Mouse (Mus musculus) heart, embryonic 11.5 days (tissue): ENCODE results near the gene Ugt1a9. TPM values are rescaled to one million over a fixed set of nuclear protein-coding genes. Genes with fewer than 3 reads are reported as not detected.
"Not testable (repeated sequence)": the region's sequence is repeated elsewhere in the genome, so short reads cannot be mapped to it uniquely, and the experiment has no call there.

Experiments
- ATAC-seq: fragments of 200-750 bp; cut with Nextera tagmentation; replicated peaks from 2 replicates; pipeline ENCODE4 v1.8.0; 2017; ENCODE audit warnings: moderate library complexity; ENCODE audit not compliant: insufficient number of reproducible peaks, low FRiP score, low TSS enrichment
- H3K27ac ChIP-seq: fragments of 300-500 bp; sonication (generic); 2 replicates; pipeline ENCODE4 v1.5.1; 2014; ENCODE audit warnings: mild to moderate bottlenecking, low read depth, low read length
- H3K27me3 ChIP-seq: fragments of 300-500 bp; sonication (generic); 2 replicates; pipeline ENCODE4 v1.6.1; 2014; ENCODE audit warnings: mild to moderate bottlenecking, low read length, mixed read lengths; ENCODE audit not compliant: control insufficient read depth, insufficient read depth
- H3K36me3 ChIP-seq: fragments of 300-500 bp; sonication (generic); 2 replicates; pipeline ENCODE4 v1.6.1; 2014; ENCODE audit warnings: mild to moderate bottlenecking, low read length, moderate library complexity, mixed read lengths; ENCODE audit not compliant: control insufficient read depth, insufficient read depth
- H3K4me1 ChIP-seq: fragments of 300-500 bp; sonication (generic); 2 replicates; pipeline ENCODE4 v1.6.1; 2014; ENCODE audit warnings: low read length; ENCODE audit not compliant: control insufficient read depth, insufficient read depth
- H3K4me2 ChIP-seq: fragments of 300-500 bp; sonication (generic); 2 replicates; pipeline ENCODE4 v1.6.1; 2014; ENCODE audit warnings: mild to moderate bottlenecking, moderate library complexity
- H3K4me3 ChIP-seq: fragments of 300-500 bp; sonication (generic); 2 replicates; pipeline ENCODE4 v1.5.1; 2014; ENCODE audit warnings: low read depth, low read length
- H3K9ac ChIP-seq: fragments of 300-500 bp; sonication (generic); 2 replicates; pipeline ENCODE4 v1.6.1; 2014; ENCODE audit warnings: mild to moderate bottlenecking, low read depth, low read length, moderate library complexity
- H3K9me3 ChIP-seq: fragments of 300-500 bp; sonication (generic); replicated peaks from 2 replicates; pipeline ENCODE4 v1.6.1; 2016; ENCODE audit warnings: low read length; ENCODE audit not compliant: control insufficient read depth
- WGBS: fragments of 180-500 bp; shearing (Covaris S2); extraction: QIAGEN DNeasy Blood & Tissue Kit; methylation state at CpG from one replicate; pipeline ENCODE4 v1.1.7; 2014; ENCODE audit not compliant: insufficient replicate concordance; 5-methylcytosine and 5-hydroxymethylcytosine counted together
- polyA plus RNA-seq: library from polyadenylated mRNA; unstranded; fragments of >200 nt; fragmentation: Nextera tagmentation; extraction: Ambion mirVana; gene quantifications from 2 replicates; pipeline ENCODE4 v1.2.1, GENCODE M21; 2014

Ugt1a9 gene
- polyA plus RNA-seq, 1 experiment from 2014 or later: not detected

DNA sequence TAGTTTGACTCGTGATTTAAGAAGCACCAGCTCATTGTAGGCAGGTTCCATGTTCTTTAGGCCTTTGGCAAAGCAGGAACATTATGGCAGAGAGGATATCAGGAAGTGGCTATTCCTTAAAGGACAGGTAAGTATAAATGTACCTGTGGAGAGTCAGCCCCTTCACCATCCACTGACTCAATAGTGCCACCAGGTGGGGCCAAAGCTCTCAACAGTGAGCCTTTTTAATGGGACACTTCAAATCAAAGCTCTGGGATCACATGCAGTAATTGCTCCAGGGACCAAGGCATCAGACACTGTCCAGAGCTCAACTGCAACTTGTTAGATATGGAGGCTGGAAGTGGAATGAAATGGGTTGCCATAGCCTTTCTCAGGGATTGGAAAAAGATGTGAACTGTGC is 50.9 kb downstream of the Ugt1a9 start:
- H3K4me2 ChIP-seq, ATAC-seq: not testable (repeated sequence)
- no CpG with 5 or more reads among the region's 1 CpGs for WGBS

DNA sequence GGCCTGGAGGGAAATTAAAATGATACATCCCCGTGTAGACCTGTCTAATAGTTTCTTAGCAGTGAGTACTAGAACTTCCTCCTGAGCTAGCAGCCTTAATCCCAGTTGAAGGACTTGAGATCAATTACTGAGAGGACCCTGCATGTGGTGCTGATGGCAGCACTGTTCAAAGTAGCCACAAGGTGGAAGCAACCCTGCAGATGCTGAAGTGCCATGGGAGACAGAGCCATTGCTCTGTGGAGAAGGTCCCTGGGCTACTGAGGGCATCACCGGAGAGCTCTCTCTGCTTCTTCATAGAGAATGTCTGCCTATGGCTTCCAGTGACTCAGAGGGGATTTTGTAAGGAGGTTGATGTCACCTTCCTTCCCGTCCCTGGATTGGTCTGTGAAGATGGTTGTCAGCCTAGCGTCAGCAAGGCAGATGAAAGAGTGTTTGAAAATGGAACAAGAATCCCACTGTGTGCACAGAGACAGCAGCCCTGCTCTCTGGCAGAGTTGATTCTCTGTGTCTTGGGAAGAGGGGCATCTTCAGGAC is 55.3 kb downstream of the Ugt1a9 start:
- H3K27me3 ChIP-seq, H3K27ac ChIP-seq, H3K4me1 ChIP-seq, H3K9me3 ChIP-seq, H3K9ac ChIP-seq, H3K4me2 ChIP-seq, H3K36me3 ChIP-seq, ATAC-seq, H3K4me3 ChIP-seq: not testable (repeated sequence)
- 64% methylated on average over 4 of the region's 4 CpGs for WGBS

More for the DNA sequence above, 50.9 kb downstream of the Ugt1a9 start:
- H3K27ac ChIP-seq, H3K4me1 ChIP-seq, H3K9ac ChIP-seq, H3K36me3 ChIP-seq, H3K27me3 ChIP-seq, H3K4me3 ChIP-seq, H3K9me3 ChIP-seq: not testable (repeated sequence)

DNA sequence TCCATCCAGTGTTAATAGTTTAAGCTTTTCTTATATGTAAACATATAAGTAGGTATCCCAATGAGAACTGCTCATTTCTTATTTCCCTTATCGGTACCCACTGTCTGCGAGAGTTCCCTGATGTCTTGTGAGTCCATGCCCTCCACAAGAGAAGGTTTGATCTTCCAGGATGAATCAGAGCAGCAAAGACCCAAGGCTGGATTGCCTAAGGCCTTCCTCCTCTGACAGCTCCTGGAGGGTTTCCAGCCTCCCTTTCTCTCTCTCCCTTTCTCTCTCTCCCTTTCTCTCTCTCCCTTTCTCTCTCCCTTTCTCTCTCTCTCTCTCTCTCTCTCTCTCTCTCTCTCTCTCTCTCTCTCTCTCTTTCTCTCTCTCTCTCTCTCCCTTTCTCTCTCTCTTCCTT is 58.5 kb downstream of the Ugt1a9 start:
- H3K36me3 ChIP-seq, ATAC-seq, H3K27me3 ChIP-seq: not testable (repeated sequence)

DNA sequence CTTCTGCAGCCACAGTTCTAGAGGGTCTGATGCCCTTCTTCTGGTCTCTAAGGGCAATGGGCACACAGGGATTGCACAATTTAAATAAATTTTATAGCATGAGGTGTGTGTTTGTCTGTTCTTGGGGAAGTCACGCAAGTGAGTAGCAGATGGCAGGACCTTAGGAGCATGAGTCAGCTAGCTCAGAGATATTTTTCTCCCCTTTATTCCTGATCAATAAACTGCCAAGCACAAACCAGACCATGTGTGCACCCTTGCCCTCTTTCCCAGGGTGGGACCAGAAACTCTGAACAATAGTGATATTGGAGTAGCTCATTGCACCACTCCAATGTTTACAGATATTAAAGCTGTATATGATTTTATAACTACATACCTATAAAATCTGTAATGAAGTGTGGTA is 59.6 kb downstream of the Ugt1a9 start:
- H3K27ac ChIP-seq, H3K4me2 ChIP-seq, ATAC-seq, H3K9me3 ChIP-seq, H3K36me3 ChIP-seq, H3K4me3 ChIP-seq, H3K9ac ChIP-seq, H3K4me1 ChIP-seq, H3K27me3 ChIP-seq: not testable (repeated sequence)
- WGBS: 88% methylated on average over 1 of the region's 1 CpGs

More for the DNA sequence above, 58.5 kb downstream of the Ugt1a9 start:
- H3K4me3 ChIP-seq, H3K9ac ChIP-seq, H3K4me1 ChIP-seq, H3K9me3 ChIP-seq, H3K4me2 ChIP-seq, H3K27ac ChIP-seq: not testable (repeated sequence)
- 82% methylated on average over 2 of the region's 2 CpGs for WGBS

DNA sequence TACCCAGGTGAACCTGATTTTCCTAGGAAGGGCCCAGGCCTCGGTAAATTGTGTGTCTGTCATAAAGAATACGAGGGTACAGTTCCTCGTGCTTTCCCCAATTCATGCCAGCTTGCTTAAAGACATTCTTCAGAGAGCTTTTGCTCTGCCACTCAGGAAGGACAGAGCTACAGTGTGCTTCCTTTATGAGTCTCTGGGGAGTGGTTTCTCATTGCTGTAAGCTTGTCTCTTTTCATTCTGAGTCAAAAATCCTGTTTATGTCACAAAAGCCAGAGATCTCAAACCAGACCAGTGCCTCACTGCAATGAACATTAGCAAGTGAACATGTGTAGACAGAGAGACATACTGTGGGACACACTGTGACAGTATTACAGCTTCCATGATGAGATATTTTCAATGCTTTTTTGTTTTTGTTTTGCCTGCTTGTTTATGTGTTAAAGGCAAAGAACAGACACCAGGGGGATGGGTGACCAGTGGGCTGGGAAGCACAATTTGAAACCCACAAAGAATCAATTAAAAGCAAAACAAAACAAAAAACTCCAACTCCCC is 63.4 kb downstream of the Ugt1a9 start:
- ATAC-seq: no peak
- H3K4me3 ChIP-seq: no peak overlapping the region
- H3K9ac ChIP-seq: no peak overlapping the region
- H3K4me1 ChIP-seq: no peaks in the 10 kb centered on the region
- no peaks in the 10 kb centered on the region for H3K36me3 ChIP-seq
- WGBS: 64% methylated on average over 3 of the region's 3 CpGs
- H3K4me2 ChIP-seq: no peak overlapping the region
- H3K9me3 ChIP-seq: no peaks in the 10 kb centered on the region
- no peak overlapping the region for H3K27ac ChIP-seq
- H3K27me3 ChIP-seq: no peaks in the 10 kb centered on the region

DNA sequence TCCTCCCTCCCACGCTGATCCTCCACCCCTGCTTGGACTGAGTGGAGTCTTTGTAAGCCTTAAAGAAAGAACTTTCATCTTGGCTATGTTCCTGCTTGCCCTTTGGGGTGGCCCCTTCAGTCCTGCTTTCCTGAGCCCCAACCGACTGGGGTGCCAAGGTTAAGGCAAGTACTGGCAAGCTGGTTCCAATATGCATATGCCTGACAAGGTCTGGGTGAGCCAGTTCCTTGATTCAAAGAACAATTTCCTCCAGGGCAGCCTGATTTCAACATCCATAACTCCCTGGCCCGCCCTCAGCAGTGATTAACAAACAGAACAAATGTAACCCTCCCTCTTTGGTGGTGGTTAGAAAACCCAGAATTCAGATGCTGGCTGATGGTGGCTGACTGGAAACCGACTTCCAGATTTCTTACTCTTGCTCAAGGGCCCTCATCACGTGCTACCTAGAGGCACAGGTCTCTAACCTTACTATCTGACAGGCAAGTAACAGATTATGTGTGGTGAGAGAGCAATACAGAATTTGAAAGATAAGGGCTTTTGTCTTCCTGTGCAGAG is 63.9 kb downstream of the Ugt1a9 start, which contains the start of gene Ugt1a6a:
Gene Ugt1a6a (plus strand): TSS at position 353 of the 555 bp plus-strand sequence.
- H3K36me3 ChIP-seq, H3K4me1 ChIP-seq, H3K9ac ChIP-seq, ATAC-seq, H3K4me2 ChIP-seq, H3K27ac ChIP-seq, H3K27me3 ChIP-seq, H3K9me3 ChIP-seq, H3K4me3 ChIP-seq: not testable (repeated sequence)
- WGBS: 50% methylated on average over 4 of the region's 5 CpGs

DNA sequence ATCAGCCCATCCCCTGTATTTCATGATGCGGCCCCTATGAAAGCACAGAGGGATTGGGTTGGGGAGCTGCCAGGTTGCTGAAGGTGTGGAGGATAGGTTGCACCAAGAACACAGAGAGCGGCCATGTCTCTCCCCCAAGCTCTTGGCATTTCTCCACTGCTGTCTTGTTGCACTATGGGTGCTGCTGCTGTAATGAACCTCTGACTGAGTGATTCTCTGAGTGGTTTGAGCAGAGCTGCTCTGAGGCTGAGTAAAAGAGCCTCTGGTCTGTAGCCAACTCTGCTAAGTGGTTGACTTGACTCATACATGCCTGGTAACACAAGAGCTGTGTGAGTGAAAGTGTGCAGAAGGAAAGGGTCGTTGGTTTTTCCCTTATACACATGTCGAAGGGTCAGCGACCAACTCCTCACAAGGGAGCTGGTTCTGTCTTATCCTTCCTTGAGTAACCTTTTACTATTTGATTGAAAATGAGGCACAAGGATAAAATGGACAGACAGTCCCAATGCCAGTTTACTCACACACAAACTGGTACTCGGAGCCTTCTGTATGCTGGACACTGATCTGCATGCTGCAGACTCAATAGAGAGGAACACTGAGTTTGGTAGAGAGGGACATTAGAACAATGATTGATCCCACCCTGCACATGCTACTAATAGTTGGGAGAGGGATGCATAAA is 64.8 kb downstream of the Ugt1a9 start:
- not testable (repeated sequence) for H3K4me2 ChIP-seq, H3K27ac ChIP-seq, H3K4me3 ChIP-seq, H3K36me3 ChIP-seq, H3K9me3 ChIP-seq, H3K4me1 ChIP-seq, ATAC-seq, H3K9ac ChIP-seq, H3K27me3 ChIP-seq
- 91% methylated on average over 5 of the region's 6 CpGs for WGBS

DNA sequence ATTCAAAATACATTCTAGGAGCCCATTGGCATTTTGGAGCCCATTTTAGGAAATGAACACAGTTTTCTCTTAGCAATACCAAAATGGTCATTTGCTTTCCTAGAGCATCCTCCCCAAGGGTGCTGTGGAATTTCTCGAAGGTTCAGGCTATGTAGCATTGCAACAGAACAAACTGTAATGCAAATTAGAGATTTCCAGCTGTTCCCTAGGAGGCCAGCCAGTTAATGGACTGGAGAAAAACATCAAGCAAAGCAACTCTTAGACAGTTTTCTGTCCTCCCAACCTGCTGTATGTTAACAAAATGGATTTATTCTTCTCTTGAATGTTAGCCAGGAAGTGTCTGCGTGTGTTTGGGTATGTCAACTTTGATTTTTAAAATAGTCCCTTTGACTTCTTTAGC is 66.0 kb downstream of the Ugt1a9 start:
- ATAC-seq: no peak
- WGBS: 71% methylated on average over 2 of the region's 2 CpGs

More for the DNA sequence above, 66.0 kb downstream of the Ugt1a9 start:
- no peaks in the 10 kb centered on the region for H3K36me3 ChIP-seq
- no peak overlapping the region for H3K4me2 ChIP-seq
- no peak overlapping the region for H3K4me3 ChIP-seq
- H3K9me3 ChIP-seq: no peaks in the 10 kb centered on the region
- no peaks in the 10 kb centered on the region for H3K4me1 ChIP-seq
- no peak overlapping the region for H3K27ac ChIP-seq
- no peak overlapping the region for H3K9ac ChIP-seq
- no peaks in the 10 kb centered on the region for H3K27me3 ChIP-seq
